Mouse (Mus musculus) megakaryocyte, embryonic 14.5 days (primary cell): ENCODE results near the gene Gm45902.

Source experiments
- FLI1 ChIP-seq: IDR thresholded peaks from 2 replicates; pipeline ENCODE4 v1.6.1; 2012; ENCODE audit warnings: low read length, inconsistent platforms, mixed read lengths
- GATA1 ChIP-seq: IDR thresholded peaks from 3 replicates; pipeline ENCODE4 v1.6.1; 2012; ENCODE audit warnings: mixed read lengths, low read length, inconsistent platforms, borderline replicate concordance

- TF ChIP-seq FLI1 (no peak), GATA1 (no peak)
Observed at GRCm38 (mm10) chr2:3512076-3512475, 514 bp downstream of the Gm45902 start.
